Mouse (Mus musculus) cerebellum, adult 18-20 months (tissue): Measurements from ENCODE around the gene Grb2.
A peak's percentile ranks its signal among the peaks of the same experiment; 100 is the strongest.

Source experiments
- DNase-seq, 2 experiments: peaks; one replicate each; pipeline ENCODE4 v3.0.0; 2021

Gene Grb2

DNA sequence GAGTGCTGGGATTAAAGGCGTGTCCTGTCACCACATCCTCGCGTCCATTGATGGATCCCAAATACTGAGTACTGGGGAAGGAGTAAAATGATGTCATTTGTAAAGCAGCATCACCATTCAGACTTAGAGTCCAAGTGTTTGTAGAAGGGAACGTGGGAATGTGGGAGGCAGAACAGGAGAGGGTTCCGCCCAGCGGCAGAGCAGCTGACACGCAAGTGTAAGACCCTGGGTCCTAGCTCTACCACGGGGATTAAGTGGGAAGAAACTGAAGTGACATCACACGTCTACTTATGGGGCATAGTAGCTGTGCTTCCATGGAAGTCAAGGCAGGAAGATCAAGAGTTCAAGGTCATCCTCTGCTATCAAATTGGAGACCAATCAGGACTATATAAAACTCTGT, 2.7 kb upstream of the Grb2 start:
- DNase-seq: no peak

- DNase-seq: no peak
Measured at GRCm38 (mm10) chr11:115709829-115710559, 1.6 kb upstream of the Grb2 start.

DNA sequence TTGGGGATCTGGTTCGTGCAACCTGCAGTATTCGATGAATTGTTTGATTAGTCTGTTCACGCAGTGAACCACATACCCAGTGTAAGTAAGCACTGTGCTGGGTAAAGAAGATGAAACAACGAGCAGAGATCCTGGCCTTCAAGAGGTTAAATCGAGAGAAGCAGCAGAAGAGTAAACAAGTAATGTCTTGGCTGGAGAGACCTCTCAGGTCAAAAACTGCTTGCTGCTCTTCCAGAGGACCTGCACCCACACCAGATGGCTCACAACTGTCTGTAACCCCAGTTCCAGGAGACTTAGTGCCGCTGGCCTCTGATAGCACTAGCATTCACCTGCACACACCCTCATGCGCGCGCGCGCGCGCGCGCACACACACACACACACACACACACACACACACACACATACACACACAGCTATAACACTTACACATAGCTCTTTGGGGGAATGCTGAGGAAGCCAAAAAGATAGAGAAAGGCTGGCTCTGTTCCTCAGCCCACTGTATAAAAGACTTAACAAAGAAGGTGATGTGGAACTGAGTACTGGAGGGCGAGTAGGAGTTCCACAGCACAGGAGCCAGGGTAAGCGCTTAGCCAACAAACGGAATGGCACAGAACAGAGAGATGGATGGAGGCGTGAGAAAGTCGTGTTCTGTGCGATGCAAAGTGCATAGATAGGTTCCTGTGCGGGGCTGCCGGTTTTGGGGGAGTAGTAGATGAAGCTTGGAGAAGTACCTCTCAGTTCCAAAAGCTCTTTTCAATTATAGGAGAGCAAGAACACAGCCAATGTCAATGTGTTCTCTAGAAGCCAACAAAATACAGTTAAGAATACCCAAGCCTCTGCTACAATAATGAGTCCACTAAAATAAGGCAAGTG, 795 bp upstream of the Grb2 start:
- DNase-seq: peak; percentile 48 to 76

DNA sequence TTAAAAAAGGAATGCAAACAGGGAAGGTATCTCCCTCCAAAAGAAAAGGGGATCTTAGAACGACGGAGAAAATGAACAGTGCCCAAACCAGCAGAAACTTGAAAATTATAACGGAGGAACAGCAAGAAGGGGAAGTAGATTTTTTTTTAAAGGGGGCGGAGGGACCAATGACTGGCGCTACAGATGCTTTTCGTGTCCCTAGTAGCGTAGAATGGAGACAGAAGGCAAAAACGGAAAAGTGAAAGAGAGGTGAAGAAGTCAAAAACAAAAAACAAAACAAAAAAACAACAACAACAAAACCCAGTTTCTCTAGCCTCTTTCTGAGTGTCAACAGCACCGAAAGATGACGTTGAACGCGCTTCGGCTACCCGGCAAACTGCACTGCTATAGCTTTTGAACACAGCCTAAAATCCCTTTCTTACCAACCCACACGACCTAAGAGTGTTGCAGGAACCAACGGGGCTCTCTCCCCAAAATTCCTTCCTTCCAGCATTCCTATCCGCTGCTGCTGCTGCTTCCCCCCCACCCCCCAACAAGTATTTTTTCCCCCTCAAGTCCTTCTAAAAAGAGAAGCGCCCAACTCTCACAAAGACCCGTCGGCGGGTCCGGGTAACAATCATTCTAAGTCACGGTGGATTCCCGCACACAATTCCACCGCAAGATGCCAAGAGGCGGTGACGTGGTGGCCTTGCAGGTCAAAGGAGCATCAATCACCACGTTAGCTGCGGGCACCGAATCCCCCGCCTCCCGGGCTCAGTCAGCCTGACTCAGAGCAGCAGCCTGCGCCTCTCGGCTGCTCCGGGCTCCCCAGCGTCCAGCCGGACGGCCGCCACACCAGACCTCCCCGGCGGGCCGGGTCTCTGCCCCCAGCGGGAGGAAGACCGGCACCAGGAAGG, 836 bp downstream of the Grb2 start:
- peak; percentile 59 to 64 for DNase-seq

- DNase-seq: no peak
Measured at GRCm38 (mm10) chr11:115706584-115706983, 1.8 kb downstream of the Grb2 start.

GRCm38 (mm10) chr11:115705561-115705960, 2.8 kb downstream of the Grb2 start:
- no peak for DNase-seq

GRCm38 (mm10) chr11:115704648-115705047, 3.7 kb downstream of the Grb2 start:
- no peak for DNase-seq

DNA sequence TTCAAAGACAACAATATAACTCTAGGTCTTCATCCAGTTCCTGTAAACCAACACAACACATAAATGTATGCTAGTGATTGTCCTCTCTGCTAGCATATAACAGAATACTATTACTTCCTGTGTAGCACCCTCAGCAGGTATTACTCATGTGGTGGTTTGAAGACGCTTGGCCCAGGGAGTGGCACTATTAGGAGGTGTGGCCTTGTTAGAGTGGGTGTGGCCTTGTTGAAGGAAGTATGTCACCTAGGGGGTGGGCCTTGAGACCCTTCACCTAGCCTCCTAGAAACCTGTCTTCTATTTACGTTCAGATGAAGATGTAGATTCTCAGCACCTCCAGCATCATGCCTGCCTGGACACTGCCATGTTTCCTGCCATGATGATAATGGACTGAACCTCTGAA, 4.9 kb downstream of the Grb2 start:
- DNase-seq: no peak

- DNase-seq: peak; percentile 88 to 93
Measured at GRCm38 (mm10) chr11:115698986-115699728, 9.2 kb downstream of the Grb2 start.

DNA sequence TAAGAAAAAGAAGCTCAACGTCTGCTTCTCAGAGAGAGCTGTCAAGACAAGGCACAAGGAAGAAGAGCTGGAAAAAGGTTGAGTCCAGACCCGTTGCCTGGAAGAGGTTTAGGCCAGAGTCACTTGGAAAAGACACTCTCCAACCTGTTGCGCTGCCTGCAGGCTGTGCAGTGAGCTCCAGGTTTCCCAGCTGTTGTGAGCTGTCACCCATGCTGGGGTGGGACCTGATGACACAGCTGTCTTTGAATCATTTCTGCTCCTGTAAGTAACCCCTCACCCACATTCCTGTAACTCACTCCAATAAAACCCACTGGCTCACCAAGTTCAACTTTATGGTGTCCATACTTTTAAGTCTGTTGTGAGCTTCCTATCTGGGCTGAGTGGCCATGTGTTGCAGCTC, 10.7 kb downstream of the Grb2 start:
- no peak for DNase-seq

GRCm38 (mm10) chr11:115697091-115697490, 11.3 kb downstream of the Grb2 start:
- DNase-seq: no peak

- no peak for DNase-seq
Measured at GRCm38 (mm10) chr11:115696471-115696870, 11.9 kb downstream of the Grb2 start.

- DNase-seq: no peak
Measured at GRCm38 (mm10) chr11:115693979-115694578, 14.3 kb downstream of the Grb2 start.

DNA sequence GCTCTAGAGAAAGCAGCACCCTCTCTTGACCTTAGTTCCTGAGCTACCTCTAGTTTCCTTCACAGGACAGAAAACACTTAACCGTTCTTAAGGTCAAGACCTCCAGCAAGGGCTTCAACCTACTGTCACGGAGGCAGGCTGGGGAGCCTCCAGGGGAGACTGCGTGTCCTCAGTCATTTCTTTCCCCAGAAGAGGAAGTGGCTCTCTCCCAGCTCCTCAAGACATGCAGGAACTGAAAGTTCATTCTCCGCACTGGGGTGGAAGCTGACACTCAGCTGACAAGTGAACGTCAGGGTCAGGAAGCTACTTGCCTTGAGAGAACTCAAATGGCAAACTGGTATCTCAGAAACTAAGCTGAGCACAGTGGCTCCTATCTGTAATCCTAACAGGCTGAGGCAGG, 15.6 kb downstream of the Grb2 start:
- no peak for DNase-seq

DNA sequence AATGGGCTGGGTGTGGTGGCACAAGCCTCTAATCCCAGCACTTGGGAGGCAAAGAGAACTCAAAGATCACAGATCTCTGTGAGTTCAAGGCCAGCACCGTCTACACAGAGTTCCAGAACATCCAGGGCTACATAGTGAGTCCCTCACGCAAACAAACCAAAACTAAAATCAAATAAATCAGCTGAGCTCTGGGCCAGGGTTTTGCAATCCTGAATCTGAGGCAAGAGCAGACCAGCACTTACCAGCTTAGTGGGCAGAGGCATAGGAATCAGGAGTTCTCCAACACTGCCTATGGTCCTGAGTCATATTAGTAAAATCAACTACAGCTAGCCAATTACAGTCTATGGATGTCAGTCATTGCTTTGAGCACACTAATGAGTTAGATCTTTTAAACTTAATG, 16.4 kb downstream of the Grb2 start:
- no peak for DNase-seq

GRCm38 (mm10) chr11:115691511-115691910, 16.9 kb downstream of the Grb2 start:
- DNase-seq: no peak

DNA sequence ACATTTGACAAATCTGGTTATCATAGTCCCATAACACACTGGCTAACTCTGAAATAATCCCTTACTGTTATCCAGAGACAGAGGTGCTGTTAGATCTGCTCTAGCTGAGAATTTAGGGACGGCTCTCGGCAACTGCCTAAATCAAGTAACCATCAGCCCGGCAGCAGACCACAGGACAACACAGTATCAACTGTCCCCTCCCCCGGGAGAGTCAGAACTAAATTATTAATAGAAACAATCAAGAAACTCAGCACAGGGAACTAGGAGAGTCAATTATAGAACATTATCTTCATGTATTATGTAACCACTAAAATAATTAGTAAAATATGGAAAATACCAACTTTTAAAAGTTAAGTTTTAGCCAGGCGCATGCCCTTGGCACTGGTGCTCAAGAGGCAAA, 17.4 kb downstream of the Grb2 start:
- no peak for DNase-seq

- DNase-seq: no peak
Measured at GRCm38 (mm10) chr11:115690356-115690755, 18.0 kb downstream of the Grb2 start.

GRCm38 (mm10) chr11:115689137-115689915, 19.1 kb downstream of the Grb2 start:
- DNase-seq: no peak

- DNase-seq: no peak
Measured at GRCm38 (mm10) chr11:115686369-115686768, 22.0 kb downstream of the Grb2 start.

DNA sequence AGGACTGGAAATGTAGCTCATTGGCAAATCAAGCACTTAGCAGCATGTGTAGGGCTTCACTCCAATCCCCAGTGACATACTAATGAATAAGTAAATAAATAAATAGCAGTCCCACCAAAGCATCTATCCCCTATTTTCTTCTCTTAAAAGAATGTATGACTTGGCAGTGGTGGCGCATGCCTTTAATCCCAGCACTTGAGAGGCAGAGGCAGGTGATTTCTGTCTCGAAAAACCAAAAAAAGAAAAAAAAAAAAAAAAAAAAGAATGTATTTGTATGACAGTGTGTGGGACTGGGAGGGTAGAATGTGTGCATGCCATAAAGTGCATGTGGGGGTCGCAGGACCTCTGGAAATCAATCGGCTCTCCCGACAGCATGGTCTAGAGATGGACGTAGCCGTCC, 22.4 kb downstream of the Grb2 start:
- DNase-seq: no peak
